Mouse (Mus musculus) cerebellum, adult 9-11 months (tissue): Measurements from ENCODE around the gene Adcy1.

Source experiments
- DNase-seq: peaks from one replicate; pipeline ENCODE4 v3.0.0; 2022

Gene Adcy1

DNA sequence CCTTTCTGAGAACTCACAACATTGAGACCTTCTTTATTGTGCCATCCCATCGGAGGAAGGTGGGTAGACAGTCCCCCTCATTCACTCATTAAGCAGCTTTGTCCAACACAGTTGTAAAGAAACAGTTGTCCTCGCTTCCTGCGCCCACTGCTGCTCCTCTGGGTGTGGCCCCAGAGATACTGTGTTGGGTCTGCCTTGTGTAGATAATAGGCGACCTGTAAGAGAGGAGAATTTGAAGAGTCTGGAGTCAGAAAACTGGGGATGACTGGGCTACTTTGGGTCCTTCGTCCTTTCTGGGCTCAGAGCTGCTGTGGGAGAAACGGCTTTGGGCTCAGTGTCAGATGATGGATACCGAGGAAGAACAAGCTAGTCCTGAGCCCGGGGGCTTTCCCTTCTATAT is 75.1 kb downstream of the Adcy1 start:
- DNase-seq: no peak

DNA sequence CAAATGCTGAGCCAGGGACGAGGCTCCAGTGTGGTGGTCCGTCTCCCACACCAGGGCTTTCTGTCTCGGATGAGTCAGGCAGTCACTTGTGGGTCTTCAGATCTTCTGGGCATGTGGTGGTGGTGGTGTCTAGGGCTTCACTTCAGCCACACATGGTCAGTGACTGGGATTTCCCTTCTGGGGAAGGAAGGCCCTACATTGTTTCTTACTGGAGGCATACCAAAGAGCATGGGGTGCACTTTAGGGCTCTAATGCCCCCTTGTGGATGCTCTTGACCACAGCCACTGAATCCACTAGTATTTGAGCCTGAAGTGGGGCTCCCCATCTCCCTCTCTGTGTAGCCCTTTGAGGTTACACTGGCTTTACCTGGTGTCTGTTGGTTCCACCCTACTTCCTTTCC is 77.2 kb downstream of the Adcy1 start:
- DNase-seq: peak; percentile 67

DNA sequence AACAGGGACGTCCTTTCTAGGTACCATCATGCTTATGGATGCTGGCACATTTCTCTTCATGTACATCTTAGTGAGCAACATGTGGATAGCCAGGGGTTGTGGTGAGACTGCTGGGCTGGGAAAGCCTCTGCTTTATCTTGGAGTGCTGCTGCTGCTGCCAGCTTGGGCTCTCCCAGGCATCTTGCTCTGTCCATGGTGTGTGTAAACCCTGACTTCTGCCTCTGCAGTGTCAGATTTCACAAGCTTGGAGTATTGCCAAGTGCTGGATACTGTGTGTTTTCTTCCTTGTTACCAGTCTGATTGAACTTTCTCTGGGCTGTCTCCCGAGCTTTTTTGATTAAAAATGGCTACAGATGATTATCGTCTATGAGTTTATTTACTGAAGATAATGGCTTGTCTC is 79.4 kb downstream of the Adcy1 start:
- peak; percentile 45 for DNase-seq

DNA sequence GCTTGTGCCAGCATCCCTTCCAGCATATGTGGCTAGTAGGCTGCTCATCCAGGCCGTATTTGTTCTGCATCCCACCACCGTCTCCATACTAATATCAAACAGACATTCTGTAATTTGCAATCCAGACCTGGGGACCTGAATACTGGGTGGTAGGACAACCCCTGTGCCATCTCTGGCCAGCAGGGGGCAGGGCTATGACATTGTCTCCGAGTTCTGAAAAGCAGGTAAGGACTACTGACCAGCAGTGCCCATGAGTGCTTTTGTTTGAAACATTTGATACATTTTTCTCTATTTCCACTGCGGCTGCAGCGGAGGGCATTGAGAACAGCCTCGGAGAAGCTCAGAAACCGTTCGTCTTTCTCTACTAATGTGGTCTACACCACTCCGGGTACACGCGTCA is 81.1 kb downstream of the Adcy1 start:
- DNase-seq: peak; percentile 41

DNA sequence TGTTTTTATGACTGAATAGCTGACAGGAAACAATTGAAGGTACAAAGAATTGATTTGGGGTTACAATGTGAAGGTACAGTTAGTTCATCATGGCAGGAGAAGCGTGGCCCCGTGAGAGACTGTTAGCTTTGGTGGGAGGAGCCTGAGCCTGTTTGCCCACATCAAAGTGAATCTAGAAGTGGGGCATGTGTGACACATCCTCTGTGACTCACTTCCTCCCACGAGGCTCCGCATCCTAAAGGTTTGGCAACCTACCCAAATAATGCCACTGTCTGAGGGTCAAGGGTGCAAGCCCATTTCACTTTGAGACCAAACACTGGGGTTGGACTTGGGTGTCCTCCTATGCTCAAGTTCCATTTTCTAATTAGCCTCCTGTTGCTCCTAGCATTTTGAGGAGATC is 81.9 kb downstream of the Adcy1 start:
- no peak for DNase-seq

DNA sequence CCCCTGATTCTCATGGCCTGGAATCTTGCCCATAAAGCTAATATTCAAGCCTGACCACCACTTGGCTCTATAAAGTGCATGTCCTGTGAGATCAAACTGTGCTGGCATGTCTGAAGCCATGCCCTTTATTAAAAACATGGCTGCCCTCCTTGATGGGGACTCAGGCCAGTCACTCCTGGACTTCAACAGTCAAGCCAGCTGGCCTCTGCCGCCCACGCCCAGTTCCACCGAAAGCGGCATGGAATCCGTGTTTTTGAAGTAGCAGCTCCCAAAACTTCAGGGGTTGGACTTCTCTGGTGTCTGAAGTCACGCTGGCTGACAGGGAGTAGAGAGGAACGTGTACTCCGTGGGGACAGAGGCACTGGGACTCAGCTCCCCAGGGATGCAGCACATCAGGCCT is 84.2 kb downstream of the Adcy1 start:
- DNase-seq: no peak

DNA sequence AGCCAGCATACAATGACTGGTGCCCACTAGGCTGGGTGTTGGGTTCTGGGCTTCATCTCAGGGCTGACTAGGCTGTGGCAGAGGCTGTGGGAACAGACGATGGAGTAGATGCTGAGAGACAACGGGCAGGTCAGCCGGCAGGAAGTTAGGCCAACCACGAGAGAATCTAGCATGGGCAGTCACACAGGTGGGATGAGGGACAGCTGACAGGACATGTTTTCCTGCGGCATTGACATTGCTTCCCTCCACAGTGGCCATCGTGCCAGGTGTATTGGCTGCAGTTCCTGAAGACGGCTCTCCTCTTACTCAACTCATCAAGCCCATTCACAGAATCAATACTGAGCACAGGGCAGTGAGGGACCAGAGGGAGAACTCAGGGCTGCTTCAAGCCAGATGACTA is 84.7 kb downstream of the Adcy1 start:
- DNase-seq: no peak

DNA sequence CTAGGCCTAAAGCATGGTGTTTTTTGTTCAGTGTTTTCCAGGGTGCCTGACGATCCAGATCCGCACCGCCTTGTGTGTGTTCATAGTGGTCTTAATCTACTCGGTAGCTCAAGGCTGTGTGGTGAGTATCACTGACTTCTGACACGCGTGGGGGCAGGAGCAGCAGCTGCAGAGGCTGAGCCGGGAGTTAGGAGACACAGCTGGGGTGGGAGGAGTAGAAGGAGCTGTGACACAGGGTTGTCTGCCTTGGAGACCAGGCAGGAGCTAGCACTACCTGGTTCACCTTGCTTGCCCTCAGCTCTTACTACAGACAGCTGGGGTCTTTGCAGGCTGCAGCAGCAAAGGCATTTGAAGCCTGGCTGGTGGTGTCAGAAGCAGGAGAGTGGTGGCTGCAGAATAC is 86.2 kb downstream of the Adcy1 start:
- DNase-seq: no peak

DNA sequence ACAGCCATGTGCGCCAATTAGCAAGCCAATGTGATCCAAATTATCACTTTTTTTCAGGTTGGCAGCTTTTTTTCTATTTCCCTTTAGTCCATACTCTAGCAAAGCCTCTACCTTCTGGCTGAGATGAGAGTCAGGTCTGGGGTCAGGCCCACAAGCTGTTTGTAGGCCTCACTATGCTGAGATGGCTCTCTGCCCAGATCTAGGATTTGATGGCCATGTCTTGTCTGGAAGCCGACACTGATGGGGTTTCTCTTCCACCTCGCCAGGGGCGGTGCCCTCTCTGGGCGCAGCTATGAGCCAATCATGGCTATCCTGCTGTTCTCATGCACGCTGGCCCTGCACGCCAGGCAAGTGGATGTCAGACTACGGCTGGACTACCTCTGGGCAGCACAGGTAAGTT is 87.2 kb downstream of the Adcy1 start:
- peak; percentile 86 for DNase-seq

DNA sequence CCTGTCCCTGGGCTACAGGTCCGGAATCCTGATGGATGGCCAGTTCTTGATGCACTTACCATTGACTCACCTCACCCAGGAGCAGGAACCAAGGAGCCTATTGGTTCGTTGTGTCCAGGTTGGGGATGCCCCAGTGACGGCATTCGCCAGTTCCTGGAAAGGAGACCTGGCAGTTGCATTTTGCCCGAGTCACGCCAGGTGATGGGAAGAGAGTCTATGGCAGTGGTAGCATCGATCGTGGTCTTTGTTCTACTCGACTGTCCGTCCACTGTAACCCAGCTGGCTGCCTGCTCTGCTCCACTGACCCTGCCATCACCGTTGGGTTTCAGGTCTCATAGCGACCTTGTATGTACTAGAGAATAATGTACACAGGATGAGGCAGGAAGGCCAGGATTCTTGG is 89.1 kb downstream of the Adcy1 start:
- DNase-seq: no peak

DNA sequence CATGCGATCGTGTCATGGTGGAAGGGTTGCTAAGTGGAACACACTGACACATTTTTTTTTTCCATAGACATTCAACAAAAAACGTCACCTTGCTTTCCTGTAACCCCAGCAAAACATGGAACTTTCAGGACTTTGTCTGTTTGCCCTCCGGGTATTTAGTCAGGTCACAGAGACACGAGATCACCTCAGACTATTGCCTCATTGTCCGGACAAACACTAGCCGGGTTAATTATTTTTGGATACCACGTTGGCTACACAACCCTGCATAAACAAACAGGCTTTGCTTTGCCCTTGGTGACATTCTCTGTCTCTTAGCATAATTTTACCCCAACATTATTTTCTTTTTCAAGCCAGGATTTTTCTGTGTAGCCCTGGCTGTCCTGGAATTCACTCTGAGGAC is 89.8 kb downstream of the Adcy1 start:
- DNase-seq: no peak

DNA sequence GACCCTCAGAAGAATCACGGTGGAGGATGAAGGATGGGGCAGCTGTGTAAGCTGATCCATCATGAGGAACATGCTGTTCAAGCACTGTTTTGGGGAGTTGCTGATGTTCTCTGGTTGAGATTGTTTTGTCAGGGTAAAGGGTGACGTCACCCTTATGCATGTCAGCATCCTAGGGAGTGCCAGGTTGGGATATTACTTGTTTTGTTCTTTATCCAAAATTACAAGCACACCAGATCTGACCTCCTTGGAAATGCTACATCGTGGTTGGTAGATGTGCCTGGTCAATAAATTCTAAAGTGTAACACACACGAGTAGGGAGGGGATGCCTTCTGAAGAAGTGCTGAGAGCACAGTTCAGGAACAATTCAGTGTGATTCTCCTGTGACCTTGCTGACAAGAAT is 93.1 kb downstream of the Adcy1 start:
- DNase-seq: no peak

DNA sequence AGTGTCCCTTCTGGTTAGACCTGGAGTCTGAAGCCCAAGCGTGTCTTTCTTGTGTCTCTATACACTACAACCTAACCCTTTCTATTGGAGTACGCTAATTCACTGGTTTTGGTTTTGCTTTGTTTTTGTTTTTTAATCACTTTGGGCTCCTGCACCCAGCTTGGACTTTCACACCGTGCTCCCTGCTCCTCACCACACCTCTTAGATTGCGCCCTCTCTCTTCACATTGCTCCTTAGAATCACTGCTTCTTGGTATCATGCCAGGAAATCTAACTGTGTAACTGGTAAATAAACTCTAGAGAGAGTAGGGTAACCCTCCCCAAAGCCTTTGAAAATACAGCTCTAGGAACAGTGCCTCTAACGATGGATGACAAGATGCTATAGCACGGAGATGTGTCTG is 94.9 kb downstream of the Adcy1 start:
- no peak for DNase-seq

DNA sequence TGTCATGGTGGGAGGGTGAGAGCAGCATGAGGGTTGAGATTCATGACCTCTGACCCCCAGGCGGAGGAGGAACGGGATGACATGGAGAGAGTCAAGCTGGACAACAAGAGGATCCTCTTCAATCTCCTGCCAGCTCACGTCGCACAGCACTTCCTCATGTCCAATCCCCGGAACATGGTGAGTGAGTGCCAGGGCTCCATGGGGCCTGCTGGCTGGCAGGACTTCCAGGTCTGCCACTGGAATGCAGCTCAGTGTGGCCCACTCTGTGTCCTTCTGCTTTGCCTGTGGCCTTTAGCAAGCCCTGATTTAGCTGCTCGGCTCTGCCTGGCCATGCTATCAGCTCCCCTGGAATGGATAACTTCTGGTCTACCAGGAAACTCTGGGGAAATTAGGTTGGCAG is 96.9 kb downstream of the Adcy1 start:
- peak; percentile 78 for DNase-seq

DNA sequence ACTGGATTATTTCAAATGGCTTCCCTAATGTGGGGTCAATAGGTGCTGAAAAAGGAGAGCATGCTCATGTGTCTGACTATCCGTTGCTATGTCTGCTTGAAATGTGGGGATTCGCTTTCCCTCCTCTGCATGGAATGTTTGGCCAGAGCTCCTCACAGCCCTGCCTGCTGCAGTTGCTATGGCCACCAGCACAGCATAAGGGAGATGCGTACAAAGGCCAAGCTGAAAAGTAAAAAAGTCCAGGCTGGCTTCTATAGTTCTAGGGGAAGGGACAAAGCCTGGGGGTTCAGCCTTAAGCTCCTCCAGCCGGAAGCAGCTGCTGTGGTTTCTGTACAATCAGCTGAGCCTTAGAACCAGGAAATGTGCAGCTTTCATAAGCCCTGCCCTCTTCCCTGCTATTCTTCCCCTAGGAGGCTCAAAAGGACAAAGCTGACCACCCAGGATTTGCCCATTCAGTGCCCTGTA is 97.4 kb downstream of the Adcy1 start:
- DNase-seq: no peak

DNA sequence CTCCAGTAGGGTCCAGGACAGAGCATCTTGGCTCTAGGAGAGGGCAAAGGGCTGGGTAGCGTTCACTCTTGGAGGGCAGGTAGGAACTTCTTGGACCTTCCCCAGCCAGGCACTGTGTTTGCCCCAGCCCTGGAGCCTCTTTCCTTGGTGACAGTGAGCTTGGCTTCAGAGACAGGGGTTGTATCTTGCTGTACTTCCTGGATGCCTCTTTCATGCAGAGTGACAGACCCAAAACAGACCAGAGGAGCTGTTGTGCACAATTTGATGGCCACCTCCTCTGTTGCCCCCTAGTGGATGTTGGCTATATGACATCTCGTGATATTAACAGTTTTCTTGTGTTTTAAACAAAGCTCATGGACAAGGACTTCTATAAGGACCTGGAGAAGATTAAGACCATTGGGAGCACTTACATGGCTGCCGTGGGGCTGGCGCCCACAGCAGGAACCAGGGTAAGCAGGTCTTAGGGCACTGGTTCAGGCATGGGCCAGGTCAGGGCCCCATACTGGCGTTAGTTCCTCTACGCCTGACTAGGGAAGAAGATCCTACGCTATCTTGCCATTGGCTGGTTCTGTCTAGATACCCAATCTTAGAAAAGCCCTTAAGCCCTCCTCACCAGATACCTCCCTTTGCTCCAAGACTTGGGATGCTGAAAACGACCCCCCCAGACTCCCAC is 98.3 kb downstream of the Adcy1 start:
- DNase-seq: no peak

DNA sequence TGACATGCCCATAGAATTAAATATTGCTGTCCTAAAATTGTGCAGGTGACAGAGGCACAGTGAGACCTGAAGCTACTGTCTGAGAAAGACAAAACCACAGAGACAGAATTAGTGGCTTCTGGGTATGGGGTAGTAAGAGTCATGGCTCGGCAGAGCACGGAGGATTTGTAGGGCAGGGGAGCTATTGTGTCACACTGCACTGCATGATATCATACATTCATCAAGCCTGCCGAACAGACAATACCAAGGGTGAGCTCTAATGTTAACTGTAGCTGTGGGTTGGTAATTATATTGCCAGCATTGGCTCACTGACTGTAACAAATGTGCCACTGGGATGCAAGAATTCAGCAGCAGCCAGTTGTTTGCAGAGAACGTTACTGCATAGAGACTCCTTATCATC is 101.1 kb downstream of the Adcy1 start:
- no peak for DNase-seq

DNA sequence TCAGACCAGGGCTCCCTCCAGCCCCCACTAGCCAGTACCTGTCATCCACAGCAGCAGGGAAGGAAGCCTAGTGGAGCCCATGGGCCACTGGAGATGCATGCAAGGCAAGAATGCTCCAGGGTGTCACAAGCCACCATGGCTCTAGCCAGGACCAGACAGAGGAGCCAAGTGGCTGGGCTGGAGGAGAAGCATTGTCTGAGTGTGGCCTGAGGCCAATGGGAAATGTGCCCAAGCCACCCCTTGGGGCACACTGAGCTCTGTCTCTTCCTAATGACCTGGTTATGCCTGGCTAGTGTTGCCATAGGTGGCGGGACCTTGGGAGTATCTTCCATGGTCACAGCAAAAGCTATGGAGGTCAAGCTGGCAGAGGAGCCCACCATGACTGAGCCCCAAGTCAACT is 106.4 kb downstream of the Adcy1 start:
- peak; percentile 69 for DNase-seq

DNA sequence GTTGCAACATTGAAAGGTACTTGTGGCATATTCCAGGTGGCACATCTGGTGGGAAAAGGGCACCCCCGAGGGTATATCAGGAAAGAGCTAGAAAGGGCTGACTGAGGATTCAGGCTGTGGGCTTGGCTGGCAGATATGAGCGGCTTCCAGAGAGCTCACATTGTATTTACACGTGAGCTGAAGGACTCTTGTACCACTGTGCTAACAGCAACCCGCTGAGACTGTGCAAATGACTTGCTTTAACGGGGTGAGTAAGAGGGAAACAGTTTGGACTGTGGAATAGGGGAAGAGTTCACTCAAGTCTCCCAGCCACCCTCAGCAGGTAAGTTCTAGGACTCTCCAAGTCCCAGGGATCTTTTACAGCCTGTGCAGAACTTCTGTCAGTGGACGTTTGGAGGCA is 110.4 kb downstream of the Adcy1 start:
- DNase-seq: no peak

DNA sequence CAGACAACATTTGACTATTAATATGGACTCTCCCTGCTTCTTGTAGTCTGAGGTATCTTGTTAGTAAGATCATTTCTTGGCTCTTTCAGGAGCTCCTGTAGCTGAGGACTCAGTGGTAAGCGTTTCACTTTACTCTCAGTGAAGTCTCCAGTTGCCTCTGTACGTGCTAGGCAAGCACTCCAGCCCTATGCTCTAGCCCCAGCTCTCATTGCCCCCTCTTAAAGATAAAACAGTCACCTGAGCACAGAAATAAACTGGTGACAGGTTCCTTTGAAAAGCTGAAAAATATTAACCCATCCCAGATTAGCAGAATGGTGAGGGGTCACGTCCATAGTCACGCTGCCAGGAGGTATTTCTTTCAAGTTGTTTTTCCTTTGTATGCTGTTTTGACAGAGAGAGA is 115.4 kb downstream of the Adcy1 start:
- DNase-seq: no peak

DNA sequence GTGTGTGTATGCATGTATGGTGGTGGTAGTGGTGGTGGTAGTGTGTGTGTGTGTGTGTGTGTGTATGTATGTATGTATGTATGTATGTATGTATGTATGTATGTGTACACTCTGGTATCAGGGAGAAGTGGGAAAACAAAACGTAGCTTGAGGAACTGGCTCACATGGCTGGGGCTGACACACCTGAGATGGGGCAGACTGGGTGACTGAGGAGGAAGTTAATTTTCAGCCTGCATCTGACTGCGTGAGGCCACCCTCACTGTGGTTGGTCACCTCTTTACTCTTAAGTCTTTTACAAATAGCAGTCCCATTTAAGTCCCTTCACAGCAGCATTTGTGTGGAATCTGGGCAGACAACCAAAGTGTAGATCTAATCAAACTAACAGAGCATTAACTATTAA is 116.0 kb downstream of the Adcy1 start:
- DNase-seq: no peak

DNA sequence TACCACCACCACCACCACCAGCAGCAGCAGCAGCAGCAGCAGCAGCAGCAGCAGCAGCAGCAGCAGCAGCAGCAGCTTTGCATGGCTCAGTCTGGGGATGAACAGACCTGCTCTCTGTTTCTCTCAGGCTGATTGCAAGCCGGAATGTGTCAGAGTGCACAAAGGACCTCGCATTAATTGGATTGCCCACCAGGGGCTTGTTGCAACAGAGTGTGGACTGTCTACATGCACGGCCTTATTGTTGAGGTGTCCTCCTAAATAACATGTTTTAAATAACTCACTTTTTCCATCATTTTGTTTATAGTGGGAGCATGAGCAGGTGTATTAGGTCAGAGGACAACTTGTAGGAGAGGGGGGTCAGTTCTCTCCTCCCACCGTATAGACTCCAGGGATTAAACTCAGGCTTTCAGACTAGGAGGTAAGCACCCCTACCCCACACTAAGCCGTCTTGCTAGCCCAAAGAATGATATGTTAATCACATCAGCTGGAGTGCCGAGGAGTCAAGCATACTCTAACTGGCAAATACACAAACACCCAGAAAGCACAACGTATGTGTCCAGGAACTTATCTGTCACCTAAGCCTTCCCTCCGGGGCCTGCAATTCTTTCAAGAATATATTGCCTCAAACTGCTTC is 119.2 kb downstream of the Adcy1 start:
- DNase-seq: no peak

DNA sequence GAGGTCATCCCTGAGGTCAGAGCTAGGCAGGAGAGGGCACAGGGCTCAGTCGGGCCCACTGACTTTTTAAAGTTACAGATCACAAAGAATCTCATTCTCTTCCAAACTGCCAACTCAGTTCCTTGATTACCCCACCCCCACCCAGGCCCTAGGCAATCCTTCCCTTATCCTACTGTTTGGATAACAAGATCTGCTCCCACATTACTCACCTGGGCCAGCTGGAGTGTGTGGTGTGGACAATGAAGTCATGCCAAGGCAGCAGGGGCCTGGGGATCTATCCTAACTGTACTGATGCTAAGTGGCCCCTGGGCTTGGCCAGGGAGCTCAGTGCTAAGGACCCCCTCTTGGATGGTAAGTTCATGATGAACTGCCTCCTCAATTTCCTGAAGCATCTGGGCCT is 121.1 kb downstream of the Adcy1 start:
- no peak for DNase-seq

DNA sequence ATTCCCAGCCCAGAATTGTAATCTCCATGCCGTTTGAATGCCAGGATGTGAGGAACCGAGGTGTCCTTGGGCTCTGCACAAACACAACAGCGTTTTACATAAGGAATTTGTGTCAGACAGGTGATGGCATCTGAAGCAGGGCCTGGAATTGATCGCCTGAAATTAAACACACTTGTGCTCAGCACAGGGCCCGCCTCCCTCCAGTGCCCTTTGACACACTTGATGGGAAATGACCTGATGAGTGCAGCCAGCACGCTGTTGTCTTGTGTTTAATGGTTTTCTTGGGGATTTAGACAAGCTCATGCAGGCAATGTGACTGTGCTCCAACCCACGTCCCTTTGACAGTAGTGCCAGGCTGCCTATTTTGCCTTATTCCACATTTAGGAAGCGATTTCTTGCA is 124.2 kb downstream of the Adcy1 start:
- DNase-seq: no peak

DNA sequence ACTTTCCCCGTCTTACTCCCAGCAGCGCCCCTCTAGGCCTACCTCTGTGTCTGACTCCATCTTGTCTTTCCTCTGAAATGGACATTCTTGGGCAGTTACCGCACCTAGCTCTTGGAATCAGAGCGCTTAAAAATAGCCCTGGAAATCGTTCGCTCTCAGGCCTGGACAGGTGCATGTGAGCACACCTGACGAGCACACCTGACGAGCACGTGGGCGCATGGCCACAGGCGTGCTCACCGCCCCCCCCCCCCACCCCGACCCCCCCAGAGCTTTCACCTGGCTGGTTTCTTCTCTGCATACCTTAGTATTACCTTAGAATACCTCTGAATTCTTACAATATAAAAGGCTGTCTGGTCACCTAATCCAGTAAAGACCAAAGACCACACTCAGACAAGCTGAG is 125.2 kb downstream of the Adcy1 start, which contains the start of gene Gm11985:
Gene Gm11985, minus strand, starts transcription at position 101 of the 400 bp plus-strand sequence.
- DNase-seq: no peak
